Mouse (Mus musculus) megakaryocyte, embryonic 14.5 days (primary cell): ENCODE measurements around the gene Stard5.

Experiments
- FLI1 ChIP-seq: IDR thresholded peaks from 2 replicates; pipeline ENCODE4 v1.6.1; 2012; ENCODE audit warnings: low read length, inconsistent platforms, mixed read lengths
- GATA1 ChIP-seq: IDR thresholded peaks from 3 replicates; pipeline ENCODE4 v1.6.1; 2012; ENCODE audit warnings: mixed read lengths, low read length, inconsistent platforms, borderline replicate concordance

DNA sequence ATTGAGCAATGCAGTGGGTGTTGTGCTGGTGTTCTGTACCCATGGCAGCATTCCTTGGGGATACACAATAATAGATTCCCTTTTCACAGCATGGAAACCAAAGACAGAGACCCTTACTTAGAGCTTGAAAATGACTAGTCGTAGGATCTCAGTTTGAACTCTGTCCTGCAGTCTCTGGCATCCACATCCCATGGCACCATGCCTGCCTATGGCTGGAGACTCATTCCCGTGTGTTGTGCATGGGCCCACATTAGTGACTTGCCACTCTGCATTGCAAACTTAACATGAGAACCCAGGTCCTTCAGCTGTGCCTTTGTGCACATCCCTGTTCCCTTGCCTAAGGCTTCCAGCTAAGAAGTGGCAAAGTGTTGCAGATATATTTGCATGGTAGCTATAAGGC is 13.0 kb downstream of the Stard5 start:
- no peak for TF ChIP-seq GATA1
- TF ChIP-seq FLI1 = no peak
